Mouse (Mus musculus) kidney, postnatal 0 days (tissue): ENCODE data around the gene Ttbk1. TPM values are rescaled to one million over a fixed set of nuclear protein-coding genes. Genes with fewer than 3 reads are reported as not detected.

Experiments
- ATAC-seq: fragments of 200-750 bp; cut with Nextera tagmentation; replicated peaks from 2 replicates; pipeline ENCODE4 v1.8.0; 2017; ENCODE audit warnings: low read depth, moderate number of reproducible peaks, moderate TSS enrichment, moderate library complexity; ENCODE audit not compliant: low FRiP score
- DNase-seq: peaks from one replicate; pipeline ENCODE4 v3.0.0-alpha.2; 2016; ENCODE audit warnings: low spot score
- H3K27ac ChIP-seq: fragments of 300-500 bp; sonication (generic); 2 replicates; pipeline ENCODE4 v1.5.1; 2014; ENCODE audit warnings: mild to moderate bottlenecking
- H3K27me3 ChIP-seq: fragments of 300-500 bp; sonication (generic); 2 replicates; pipeline ENCODE4 v1.6.1; 2014; ENCODE audit warnings: low read length, mixed read lengths; ENCODE audit not compliant: insufficient read depth
- H3K36me3 ChIP-seq: fragments of 300-500 bp; sonication (generic); 2 replicates; pipeline ENCODE4 v1.6.1; 2014; ENCODE audit warnings: low read length, mixed read lengths; ENCODE audit not compliant: insufficient read depth
- H3K4me1 ChIP-seq: fragments of 300-500 bp; sonication (generic); replicated peaks from 2 replicates; pipeline ENCODE4 v1.6.1; 2014; ENCODE audit warnings: antibody characterized with exemption, low read length, mixed read lengths; ENCODE audit not compliant: insufficient read depth
- H3K4me2 ChIP-seq: fragments of 300-500 bp; sonication (generic); 2 replicates; pipeline ENCODE4 v1.6.1; 2014; ENCODE audit warnings: mild to moderate bottlenecking, low read length, moderate library complexity, mixed read lengths
- H3K4me3 ChIP-seq: fragments of 300-500 bp; sonication (generic); replicated peaks from 2 replicates; pipeline ENCODE4 v1.5.1; 2014; ENCODE audit warnings: low read depth, low read length
- H3K9ac ChIP-seq: fragments of 300-500 bp; sonication (generic); 2 replicates; pipeline ENCODE4 v1.6.1; 2014; ENCODE audit warnings: low read depth, low read length
- H3K9me3 ChIP-seq: fragments of 300-500 bp; sonication (generic); replicated peaks from 2 replicates; pipeline ENCODE4 v1.6.1; 2016; ENCODE audit warnings: low read length, inconsistent platforms, mixed read lengths
- CTCF ChIP-seq: IDR thresholded peaks from 2 replicates; pipeline ENCODE4 v1.5.1; 2016; ENCODE audit warnings: antibody characterized with exemption, low read depth, mild to moderate bottlenecking, moderate library complexity
- WGBS: fragments of 180-500 bp; shearing (Covaris S2); extraction: QIAGEN DNeasy Blood & Tissue Kit; methylation state at CpG from one replicate; pipeline ENCODE4 v1.1.7; 2014; 5-methylcytosine and 5-hydroxymethylcytosine counted together
- polyA plus RNA-seq: library from polyadenylated mRNA; unstranded; fragments of >200 nt; fragmentation: Nextera tagmentation; extraction: Ambion mirVana; gene quantifications from 2 replicates; pipeline ENCODE4 v1.2.1, GENCODE M21; 2015

Gene Ttbk1
- polyA plus RNA-seq, 1 experiment from 2014 or later: 0.11 TPM

DNA sequence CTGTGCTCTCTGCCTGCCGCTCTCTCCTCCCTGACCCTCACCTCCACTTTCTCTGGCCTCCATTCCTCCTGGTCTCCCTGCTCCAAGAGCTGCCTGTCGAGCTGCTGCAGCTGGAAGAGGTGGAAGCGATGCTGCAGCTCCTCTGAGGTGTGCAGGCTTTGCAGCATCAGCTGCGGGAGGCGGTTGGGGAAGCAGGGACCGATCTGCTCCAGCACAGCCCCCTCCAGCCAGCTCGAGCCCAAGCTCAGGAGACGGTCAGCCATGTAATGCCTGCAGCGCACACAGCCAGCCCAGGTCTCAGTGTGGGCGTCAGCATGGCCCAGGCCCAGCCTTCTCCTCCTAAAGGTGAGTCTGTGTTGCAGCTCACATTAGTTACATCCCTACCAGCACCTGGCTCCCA, 32.5 kb upstream of the Ttbk1 start:
- Histone ChIP-seq H3K27ac (no peak overlapping the region), H3K27me3 (no peaks in the 10 kb centered on the region), H3K36me3 (no peaks in the 10 kb centered on the region), H3K9me3 (no peaks in the 10 kb centered on the region), H3K4me3 (no peak overlapping the region), H3K9ac (no peak overlapping the region; the same call in 1 of the 2 replicates), H3K4me2 (no peak overlapping the region), H3K4me1 (no peaks in the 10 kb centered on the region)
- DNase-seq (no peak), ATAC-seq (no peak)
- WGBS: 61% methylated on average over 10 of the region's 10 CpGs
- TF ChIP-seq CTCF: no peak

DNA sequence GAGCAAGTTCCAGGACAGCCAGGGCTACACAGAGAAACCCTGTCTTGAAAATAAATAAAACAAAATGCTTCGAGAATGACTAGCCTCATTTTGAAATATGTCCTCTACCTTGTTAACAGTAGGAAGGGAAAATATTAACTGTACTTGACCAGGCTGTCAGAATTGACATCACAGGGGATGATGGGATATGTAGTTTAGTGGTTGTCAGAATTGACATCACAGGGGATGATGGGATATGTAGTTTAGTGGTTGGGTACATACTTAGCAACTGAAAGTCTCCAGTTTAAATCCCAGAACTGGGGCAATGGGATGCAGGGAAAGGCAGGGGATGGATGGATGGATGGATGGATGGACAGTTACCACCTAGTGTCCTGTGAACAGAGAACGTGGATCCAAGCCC, 25.9 kb upstream of the Ttbk1 start:
- no peak overlapping the region for H3K9ac ChIP-seq
- H3K4me2 ChIP-seq: no peak overlapping the region
- H3K36me3 ChIP-seq: no peaks in the 10 kb centered on the region
- no peak for ATAC-seq
- H3K9me3 ChIP-seq: no peaks in the 10 kb centered on the region
- no peak overlapping the region for H3K27ac ChIP-seq
- no peak overlapping the region for H3K4me3 ChIP-seq
- DNase-seq: peak; percentile 30
- TF ChIP-seq CTCF: no peak
- 68% methylated on average over 2 of the region's 2 CpGs for WGBS
- H3K27me3 ChIP-seq: no peaks in the 10 kb centered on the region
- no peaks in the 10 kb centered on the region for H3K4me1 ChIP-seq

DNA sequence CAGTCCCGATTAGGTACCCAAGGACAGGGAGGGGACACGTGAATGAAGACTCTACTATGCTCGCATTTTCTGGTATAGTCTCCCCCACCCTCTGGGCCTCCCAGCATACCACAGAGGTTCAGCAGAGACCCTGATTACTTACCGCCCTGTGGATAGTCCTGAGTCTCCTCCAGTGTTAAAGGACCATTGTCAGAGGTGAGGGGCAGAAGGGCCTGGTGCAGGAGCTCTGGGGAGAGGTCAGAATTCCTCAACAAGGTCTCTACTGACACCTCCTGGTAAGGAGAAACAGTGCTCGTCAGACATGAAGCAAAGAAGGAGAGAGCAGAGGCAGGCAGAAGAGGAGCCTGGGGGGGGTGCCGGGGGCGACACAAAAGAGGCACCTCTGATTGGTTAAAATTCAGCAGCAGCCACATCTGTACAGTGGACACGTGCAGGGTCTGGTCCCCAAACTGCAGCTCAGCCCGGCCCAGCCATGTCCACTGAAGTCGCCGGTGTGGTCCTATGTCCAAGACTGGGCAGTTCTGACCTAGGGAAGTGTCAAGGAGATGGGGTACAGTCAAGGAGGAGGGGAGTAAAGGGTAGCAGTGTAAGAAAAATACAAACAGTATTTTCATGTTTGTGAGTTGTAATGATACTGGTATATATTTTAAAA, 23.7 kb upstream of the Ttbk1 start:
- no peaks in the 10 kb centered on the region for H3K36me3 ChIP-seq
- H3K9me3 ChIP-seq: no peaks in the 10 kb centered on the region
- no peak overlapping the region for H3K27ac ChIP-seq
- H3K27me3 ChIP-seq: no peaks in the 10 kb centered on the region
- 53% methylated on average over 11 of the region's 11 CpGs for WGBS
- ATAC-seq (peak; percentile 68), DNase-seq (peak; percentile 78)
- H3K4me2 ChIP-seq: no peak overlapping the region
- peak; percentile 75 for TF ChIP-seq CTCF
- no peak overlapping the region for H3K9ac ChIP-seq
- H3K4me1 ChIP-seq: no peaks in the 10 kb centered on the region
- H3K4me3 ChIP-seq: no peak overlapping the region

DNA sequence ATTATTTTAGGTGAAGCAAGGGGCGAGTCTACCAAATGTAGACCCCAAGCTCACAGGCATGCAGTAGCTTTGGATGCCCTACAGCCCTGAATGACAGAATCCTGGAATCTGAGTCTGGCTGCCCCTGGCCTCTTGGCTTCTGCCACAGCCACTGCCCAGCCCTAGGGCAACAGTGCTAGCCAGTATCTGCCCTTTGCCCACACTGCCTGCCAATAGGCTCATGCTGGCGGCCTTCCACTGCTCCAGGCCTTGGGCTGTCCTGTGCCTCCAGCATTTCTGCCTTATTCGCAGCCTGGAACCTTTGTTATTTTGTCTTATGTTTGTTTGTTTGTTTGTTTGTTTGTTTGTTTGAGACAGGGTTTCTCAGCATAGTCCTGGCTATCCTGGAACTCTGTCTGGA, 18.1 kb upstream of the Ttbk1 start:
- Histone ChIP-seq H3K9ac (no peak overlapping the region), H3K36me3 (no peaks in the 10 kb centered on the region), H3K4me3 (no peak overlapping the region), H3K9me3 (no peaks in the 10 kb centered on the region), H3K27me3 (no peaks in the 10 kb centered on the region), H3K4me1 (no peaks in the 10 kb centered on the region), H3K27ac (no peak overlapping the region), H3K4me2 (no peak overlapping the region)
- no peak for DNase-seq
- 91% methylated on average over 3 of the region's 3 CpGs for WGBS
- no peak for ATAC-seq
- no peak for TF ChIP-seq CTCF

DNA sequence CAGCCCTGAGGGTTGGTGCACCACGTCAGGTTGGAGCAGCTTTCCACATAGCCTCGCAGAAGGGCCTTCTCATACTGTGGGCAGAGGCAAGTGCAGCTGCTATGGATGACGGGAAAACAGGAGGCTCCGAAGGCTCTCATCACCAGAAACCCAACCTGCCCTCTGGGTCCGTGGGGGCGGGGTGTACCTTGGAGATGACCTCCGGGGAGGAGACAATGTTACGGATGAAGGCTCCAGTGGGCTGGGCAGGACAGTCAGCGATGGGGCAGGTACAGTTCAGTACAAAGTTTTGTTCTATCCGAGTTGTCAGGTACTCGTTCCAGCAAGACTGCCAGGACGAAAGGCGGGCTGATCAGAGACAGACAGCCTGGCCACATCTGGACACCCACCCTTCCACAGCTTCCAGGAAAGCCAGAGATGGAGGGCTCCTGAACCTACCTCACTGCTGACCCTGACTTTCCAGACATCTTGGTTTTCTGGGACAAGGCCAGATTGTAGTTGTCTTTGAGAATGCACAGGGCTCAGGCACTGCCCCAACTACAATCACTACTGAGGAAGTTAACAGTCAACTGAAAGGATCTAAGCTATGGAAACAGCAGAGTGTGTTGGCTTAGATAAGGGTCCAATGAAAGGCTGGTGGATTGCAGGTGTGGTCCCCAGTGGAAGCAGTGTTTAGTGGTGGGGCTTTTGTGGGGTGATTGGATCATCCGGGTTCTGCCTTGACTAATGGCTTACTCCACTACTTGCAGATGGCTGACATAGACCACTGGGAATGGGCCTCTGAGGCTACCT, 16.6 kb upstream of the Ttbk1 start:
- no peak for TF ChIP-seq CTCF
- Histone ChIP-seq H3K9me3 (no peaks in the 10 kb centered on the region), H3K27ac (no peak overlapping the region), H3K27me3 (no peaks in the 10 kb centered on the region), H3K9ac (no peak overlapping the region), H3K36me3 (no peaks in the 10 kb centered on the region), H3K4me3 (no peak overlapping the region), H3K4me2 (no peak overlapping the region), H3K4me1 (no peaks in the 10 kb centered on the region)
- DNase-seq: peak; percentile 57
- peak; percentile 85 for ATAC-seq
- 49% methylated on average over 14 of the region's 14 CpGs for WGBS

DNA sequence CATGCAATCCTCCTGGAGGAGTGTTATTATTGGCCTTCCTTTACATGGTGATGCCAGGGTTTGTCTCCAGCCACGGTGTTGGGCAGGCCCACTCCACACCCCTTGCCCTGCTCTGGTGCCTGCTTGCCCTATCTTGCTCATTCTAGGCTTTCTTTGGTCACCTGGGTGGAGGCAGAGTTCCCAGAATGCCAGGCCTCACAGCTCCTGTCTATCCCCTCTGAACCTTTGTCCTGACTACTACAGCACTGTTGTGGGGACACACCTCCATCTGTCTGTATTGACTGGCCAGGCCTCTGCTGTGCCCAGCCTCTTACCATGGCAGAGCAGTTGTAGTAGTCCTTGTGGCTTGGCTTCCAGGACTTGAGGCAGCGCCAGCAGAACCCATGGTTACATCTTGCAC, 15.3 kb upstream of the Ttbk1 start:
- ATAC-seq (no peak), DNase-seq (no peak)
- no peak for TF ChIP-seq CTCF
- Histone ChIP-seq H3K9me3 (no peaks in the 10 kb centered on the region), H3K36me3 (no peaks in the 10 kb centered on the region), H3K4me2 (no peak overlapping the region), H3K4me3 (no peak overlapping the region), H3K9ac (no peak overlapping the region), H3K27me3 (no peaks in the 10 kb centered on the region), H3K27ac (no peak overlapping the region), H3K4me1 (no peaks in the 10 kb centered on the region)
- WGBS: 74% methylated on average over 2 of the region's 2 CpGs
